Mouse (Mus musculus) midbrain, embryonic 11.5 days (tissue): ENCODE measurements around the gene Sox4. TPM values are rescaled to one million over a fixed set of nuclear protein-coding genes. Genes with fewer than 3 reads are reported as not detected.

ENCODE experiments used
- ATAC-seq: fragments of 200-750 bp; cut with Nextera tagmentation; 2 replicates; pipeline ENCODE4 v1.8.0; 2017; ENCODE audit warnings: moderate TSS enrichment, moderate library complexity; ENCODE audit not compliant: low FRiP score
- DNase-seq: peaks from one replicate; pipeline ENCODE4 v3.0.0; 2015; ENCODE audit warnings: low spot score; ENCODE audit errors: missing footprints
- H3K27ac ChIP-seq: fragments of 300-500 bp; sonication (generic); 2 replicates; pipeline ENCODE4 v1.5.1; 2014; ENCODE audit warnings: low read depth, low read length
- H3K27me3 ChIP-seq: fragments of 300-500 bp; sonication (generic); 2 replicates; pipeline ENCODE4 v1.6.1; 2014; ENCODE audit warnings: mild to moderate bottlenecking, low read length, moderate library complexity, mixed read lengths; ENCODE audit not compliant: control insufficient read depth, insufficient read depth
- H3K36me3 ChIP-seq: fragments of 300-500 bp; sonication (generic); 2 replicates; pipeline ENCODE4 v1.6.1; 2014; ENCODE audit warnings: mild to moderate bottlenecking, low read length, moderate library complexity, mixed read lengths; ENCODE audit not compliant: control insufficient read depth, insufficient read depth
- H3K4me1 ChIP-seq: fragments of 300-500 bp; sonication (generic); 2 replicates; pipeline ENCODE4 v1.6.1; 2014; ENCODE audit warnings: low read length; ENCODE audit not compliant: control insufficient read depth, insufficient read depth
- H3K4me2 ChIP-seq: fragments of 300-500 bp; sonication (generic); 2 replicates; pipeline ENCODE4 v1.6.1; 2014; ENCODE audit warnings: mild to moderate bottlenecking, moderate library complexity
- H3K4me3 ChIP-seq: fragments of 300-500 bp; sonication (generic); 2 replicates; pipeline ENCODE4 v1.5.1; 2014; ENCODE audit warnings: low read depth, low read length
- H3K9ac ChIP-seq: fragments of 300-500 bp; sonication (generic); 2 replicates; pipeline ENCODE4 v1.6.1; 2014; ENCODE audit warnings: low read length
- H3K9me3 ChIP-seq: fragments of 300-500 bp; sonication (generic); 2 replicates; pipeline ENCODE4 v1.6.1; 2016; ENCODE audit warnings: low read length; ENCODE audit not compliant: control insufficient read depth
- WGBS: fragments of 180-500 bp; shearing (Covaris S2); extraction: QIAGEN DNeasy Blood & Tissue Kit; methylation state at CpG from one replicate; pipeline ENCODE4 v1.1.7; 2014; 5-methylcytosine and 5-hydroxymethylcytosine counted together
- polyA plus RNA-seq: library from polyadenylated mRNA; unstranded; fragments of >200 nt; fragmentation: Nextera tagmentation; extraction: Ambion mirVana; gene quantifications from 2 replicates; pipeline ENCODE4 v1.2.1, GENCODE M21; 2014

Sox4 gene
- polyA plus RNA-seq, 1 experiment from 2014 or later: 175 TPM

DNA sequence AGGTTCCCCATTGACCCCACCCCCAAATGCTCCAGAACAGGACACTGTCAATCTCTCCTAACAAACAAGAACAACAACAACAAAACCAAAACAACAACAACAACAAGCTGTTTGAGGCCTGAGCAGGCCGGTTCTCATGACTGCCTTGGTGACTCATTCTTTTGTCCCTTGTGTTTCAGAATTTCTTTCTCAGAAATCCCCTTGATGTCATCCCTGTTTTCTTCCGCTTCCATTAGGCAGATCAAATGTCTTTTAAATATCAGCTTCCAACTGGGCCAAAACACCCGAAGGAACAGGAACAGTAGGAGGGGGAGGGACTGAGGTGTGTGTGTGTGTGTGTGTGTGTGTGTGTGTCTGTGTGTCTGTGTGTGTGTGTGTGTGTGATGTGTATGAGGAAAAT, 21.7 kb downstream of the Sox4 start:
- no peaks in the 10 kb centered on the region for H3K27me3 ChIP-seq
- ATAC-seq (no peak), DNase-seq (no peak)
- H3K4me2 ChIP-seq: no peak overlapping the region
- H3K4me1 ChIP-seq: no peaks in the 10 kb centered on the region; the same call in 1 of the 2 replicates
- H3K4me3 ChIP-seq: no peak overlapping the region
- WGBS: 36% methylated on average over 3 of the region's 3 CpGs
- no peaks in the 10 kb centered on the region for H3K36me3 ChIP-seq
- H3K27ac ChIP-seq: no peak overlapping the region
- H3K9ac ChIP-seq: no peak overlapping the region
- H3K9me3 ChIP-seq: no peaks in the 10 kb centered on the region

DNA sequence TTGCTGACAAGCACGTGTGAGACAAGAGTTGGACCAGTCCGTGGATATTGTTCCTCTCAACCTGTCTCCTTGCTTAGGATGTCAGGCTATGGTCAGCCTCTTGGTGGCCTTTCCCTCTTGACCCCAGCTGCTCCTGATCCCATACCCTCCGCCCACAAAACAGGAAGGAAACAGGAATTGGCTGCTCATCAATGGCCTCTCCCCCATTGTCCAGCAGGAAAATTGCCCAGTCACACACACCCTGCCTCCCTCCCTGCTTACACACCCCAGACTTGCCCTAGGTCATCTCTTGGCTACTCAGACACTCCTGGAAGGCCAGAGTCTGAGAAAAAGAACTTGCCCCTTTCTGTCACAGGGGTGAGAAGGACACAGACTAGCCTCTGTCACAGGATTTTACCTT, 22.2 kb downstream of the Sox4 start:
- Histone ChIP-seq H3K9ac (no peak overlapping the region), H3K4me1 (no peaks in the 10 kb centered on the region; the same call in 1 of the 2 replicates), H3K27ac (no peak overlapping the region), H3K9me3 (no peaks in the 10 kb centered on the region), H3K4me2 (no peak overlapping the region), H3K36me3 (no peaks in the 10 kb centered on the region), H3K27me3 (no peaks in the 10 kb centered on the region), H3K4me3 (no peak overlapping the region)
- 88% methylated on average over 3 of the region's 3 CpGs for WGBS
- ATAC-seq: no peak
- no peak for DNase-seq

DNA sequence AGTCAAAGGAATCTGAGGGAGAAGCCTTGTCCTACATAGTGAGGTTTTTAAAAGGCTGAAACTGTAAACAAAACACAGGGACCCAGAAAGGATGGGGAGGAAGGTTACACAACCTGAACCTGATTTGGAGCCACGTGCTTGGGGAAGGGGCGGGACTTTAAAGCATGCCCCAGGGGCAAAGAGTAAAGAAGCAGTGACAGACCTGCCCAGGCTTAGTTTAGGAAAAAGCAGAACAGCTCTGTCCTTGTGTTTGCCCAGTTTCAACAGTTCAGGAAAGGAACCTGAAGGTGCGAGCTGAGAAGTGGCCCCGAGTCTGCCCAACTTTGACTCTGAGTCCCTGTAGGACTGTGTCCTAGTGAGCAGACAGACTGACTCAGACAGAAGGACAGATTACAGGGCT, 23.1 kb downstream of the Sox4 start:
- ATAC-seq (no peak), DNase-seq (no peak)
- Histone ChIP-seq H3K27me3 (no peaks in the 10 kb centered on the region), H3K4me2 (no peak overlapping the region), H3K4me3 (no peak overlapping the region), H3K9me3 (no peaks in the 10 kb centered on the region), H3K36me3 (no peaks in the 10 kb centered on the region), H3K27ac (no peak overlapping the region), H3K4me1 (no peaks in the 10 kb centered on the region; the same call in 1 of the 2 replicates), H3K9ac (no peak overlapping the region)
- 59% methylated on average over 4 of the region's 4 CpGs for WGBS

GRCm38 (mm10) chr13:28929936-28930335, 23.6 kb downstream of the Sox4 start:
- H3K4me3 ChIP-seq: no peak overlapping the region
- no peaks in the 10 kb centered on the region for H3K36me3 ChIP-seq
- no peaks in the 10 kb centered on the region for H3K9me3 ChIP-seq
- no peak overlapping the region for H3K4me2 ChIP-seq
- no peak overlapping the region for H3K9ac ChIP-seq
- no peak overlapping the region for H3K27ac ChIP-seq
- ATAC-seq (no peak), DNase-seq (no peak)
- 39% methylated on average over 3 of the region's 3 CpGs for WGBS
- no peaks in the 10 kb centered on the region for H3K27me3 ChIP-seq
- H3K4me1 ChIP-seq: no peaks in the 10 kb centered on the region; the same call in 1 of the 2 replicates

- DNase-seq (no peak), ATAC-seq (no peak)
Observed at GRCm38 (mm10) chr13:28923136-28923535, 30.4 kb downstream of the Sox4 start.

GRCm38 (mm10) chr13:28917379-28918250, 35.9 kb downstream of the Sox4 start:
- no peak overlapping the region for H3K27ac ChIP-seq
- H3K4me3 ChIP-seq: no peak overlapping the region
- no peak overlapping the region for H3K4me2 ChIP-seq
- H3K9me3 ChIP-seq: no peaks in the 10 kb centered on the region
- H3K4me1 ChIP-seq: no peaks in the 10 kb centered on the region
- no peaks in the 10 kb centered on the region for H3K36me3 ChIP-seq
- no peaks in the 10 kb centered on the region for H3K27me3 ChIP-seq
- whole genome bisulfite sequencing: 91% methylated on average over 10 of the region's 10 CpGs
- DNase-seq (no peak), ATAC-seq (no peak)
- no peak overlapping the region for H3K9ac ChIP-seq

More at GRCm38 (mm10) chr13:28923136-28923535, 30.4 kb downstream of the Sox4 start:
- WGBS: 98% methylated on average over 3 of the region's 3 CpGs
- no peak overlapping the region for H3K9ac ChIP-seq
- H3K4me2 ChIP-seq: no peak overlapping the region
- H3K4me1 ChIP-seq: no peaks in the 10 kb centered on the region
- no peak overlapping the region for H3K27ac ChIP-seq
- no peaks in the 10 kb centered on the region for H3K27me3 ChIP-seq
- no peaks in the 10 kb centered on the region for H3K9me3 ChIP-seq
- no peak overlapping the region for H3K4me3 ChIP-seq
- no peaks in the 10 kb centered on the region for H3K36me3 ChIP-seq

DNA sequence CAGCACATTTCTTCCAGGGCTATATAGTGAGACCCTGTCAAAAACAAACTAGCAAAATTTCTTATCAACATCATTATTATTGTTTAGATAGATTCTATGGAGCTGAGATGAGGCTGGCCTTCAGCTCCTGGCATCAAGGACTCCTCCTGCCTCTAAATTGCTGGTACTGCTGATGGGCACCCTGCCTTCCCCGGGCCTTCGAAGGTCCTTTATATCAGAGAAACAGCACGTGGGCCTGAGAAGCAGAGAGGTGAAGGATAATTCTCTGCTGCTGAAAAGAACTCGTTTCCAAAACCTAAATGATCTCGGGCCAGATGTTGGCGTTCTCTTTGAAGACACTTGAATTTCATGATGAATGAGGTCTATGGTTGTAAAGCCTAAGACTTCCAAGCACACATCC, 39.9 kb downstream of the Sox4 start:
- ATAC-seq: no peak
- Histone ChIP-seq H3K27me3 (no peaks in the 10 kb centered on the region), H3K36me3 (no peaks in the 10 kb centered on the region), H3K4me1 (no peaks in the 10 kb centered on the region), H3K9me3 (no peaks in the 10 kb centered on the region), H3K4me3 (no peak overlapping the region), H3K27ac (no peak overlapping the region), H3K9ac (no peak overlapping the region), H3K4me2 (no peak overlapping the region)
- 91% methylated on average over 6 of the region's 6 CpGs for WGBS
- no peak for DNase-seq

- Histone ChIP-seq H3K9me3 (no peaks in the 10 kb centered on the region), H3K36me3 (no peaks in the 10 kb centered on the region), H3K27ac (no peak overlapping the region), H3K27me3 (no peaks in the 10 kb centered on the region), H3K4me3 (no peak overlapping the region), H3K4me2 (no peak overlapping the region), H3K9ac (no peak overlapping the region), H3K4me1 (no peaks in the 10 kb centered on the region)
- DNase-seq (no peak), ATAC-seq (no peak)
- 92% methylated on average over 10 of the region's 10 CpGs for WGBS
Observed at GRCm38 (mm10) chr13:28906981-28907380, 46.5 kb downstream of the Sox4 start.
